Mouse (Mus musculus): ENCODE data around the gene Scn8a. TPM values are rescaled to one million over a fixed set of nuclear protein-coding genes. Genes with fewer than 3 reads are reported as not detected.

Gene Scn8a
- total RNA-seq, 4 experiments from 2014 or later: 0.12 to 0.22 (median 0.20) TPM; not detected in 1

DNA sequence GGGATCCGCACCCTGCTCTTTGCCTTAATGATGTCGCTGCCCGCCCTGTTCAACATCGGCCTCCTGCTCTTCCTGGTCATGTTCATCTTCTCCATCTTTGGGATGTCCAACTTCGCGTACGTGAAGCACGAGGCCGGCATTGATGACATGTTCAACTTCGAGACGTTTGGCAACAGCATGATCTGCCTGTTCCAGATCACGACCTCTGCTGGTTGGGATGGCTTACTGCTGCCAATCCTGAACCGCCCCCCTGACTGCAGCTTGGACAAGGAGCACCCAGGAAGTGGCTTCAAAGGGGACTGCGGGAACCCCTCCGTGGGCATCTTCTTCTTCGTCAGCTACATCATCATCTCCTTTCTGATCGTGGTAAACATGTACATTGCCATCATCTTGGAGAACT, 170.0 kb downstream of the Scn8a start:
- DNase-seq (ENCODE audit: low spot score in 2 of 2): no peak

DNA sequence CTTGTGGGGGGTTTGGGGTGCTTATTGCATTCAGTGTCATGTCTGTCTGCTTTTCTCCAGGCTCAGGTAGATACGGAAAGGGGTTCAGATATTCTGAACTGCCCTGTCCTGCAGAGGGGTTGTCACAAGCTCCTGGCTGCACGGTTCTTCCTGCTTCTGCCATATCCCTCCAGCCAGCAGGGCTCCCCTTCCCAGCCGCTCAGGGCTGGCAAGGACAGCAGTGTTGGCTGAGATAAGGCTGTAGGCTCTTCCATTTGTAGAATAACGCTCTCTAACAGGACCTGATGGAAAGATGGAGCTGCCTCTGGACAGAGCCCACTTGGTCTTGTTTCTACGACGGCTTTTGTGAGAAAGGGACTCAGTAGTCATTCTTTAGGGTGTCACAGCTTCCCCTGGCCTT, 172.3 kb downstream of the Scn8a start:
- no peak for DNase-seq (ENCODE audit: low spot score in 2 of 2)

GRCm38 (mm10) chr15:101042613-101043012, 173.0 kb downstream of the Scn8a start:
- DNase-seq (ENCODE audit: low spot score in 2 of 2): no peak

DNA sequence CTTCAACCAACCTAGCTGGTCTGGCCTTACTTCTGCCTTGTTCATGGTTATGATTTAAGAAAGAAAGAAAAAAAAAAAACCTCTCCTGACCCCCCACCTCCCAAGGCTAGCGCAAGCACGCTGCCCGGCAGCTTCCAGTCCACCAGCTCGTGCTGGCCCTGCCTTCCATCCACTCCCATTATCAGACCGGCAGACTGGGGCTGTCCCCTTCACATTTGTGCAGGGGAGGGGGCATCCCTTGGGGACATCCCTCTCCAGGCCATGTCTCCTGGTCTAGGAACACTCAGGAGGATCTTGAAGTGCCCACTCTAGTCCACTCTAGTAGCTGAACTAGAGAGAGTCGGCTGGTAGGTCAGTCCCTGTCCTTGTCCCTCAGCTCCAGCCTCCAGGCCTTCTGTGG, 174.9 kb downstream of the Scn8a start:
- DNase-seq (ENCODE audit: low spot score in 2 of 2): no peak

DNA sequence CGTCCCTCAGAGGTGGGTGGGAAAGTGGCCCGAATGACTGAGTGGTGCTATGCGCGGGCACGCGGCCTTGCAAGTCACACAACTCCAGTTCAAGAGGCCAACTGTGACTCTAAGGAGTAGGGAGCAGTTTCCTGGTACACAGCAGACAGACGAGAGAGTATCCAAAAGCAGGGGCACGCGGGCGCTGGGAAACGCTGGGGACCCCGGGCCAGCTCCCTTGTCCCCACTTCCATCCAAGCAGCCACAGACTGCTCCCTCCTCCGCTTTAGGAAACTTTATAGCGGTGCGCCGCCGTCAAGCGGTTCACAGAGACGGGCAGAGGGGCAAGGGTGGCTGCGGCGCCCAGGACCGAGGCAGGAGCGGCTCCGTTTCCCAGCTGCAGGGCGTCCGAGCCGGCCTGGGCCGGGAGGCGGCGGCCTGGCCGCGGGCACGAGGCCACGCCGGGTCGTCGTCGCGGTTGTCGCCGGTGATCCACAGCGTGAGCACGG, 176.4 kb downstream of the Scn8a start:
- DNase-seq (ENCODE audit: low spot score in 2 of 2): no peak

- DNase-seq (ENCODE audit: low spot score in 2 of 2): peak in 1 of 2 experiments; percentile 10
These were observed 177.0 kb downstream of the Scn8a start for GRCm38 (mm10) chr15:101046527-101047193.

- no peak for DNase-seq (ENCODE audit: low spot score in 2 of 2)
These were observed 177.5 kb downstream of the Scn8a start, which contains the start of gene Gm47841 for GRCm38 (mm10) chr15:101047194-101047555. Gm47841 (minus strand) TSS chr15:101047397.

- no peak for DNase-seq (ENCODE audit: low spot score in 2 of 2)
These were observed 178.8 kb downstream of the Scn8a start for GRCm38 (mm10) chr15:101048338-101048896.

GRCm38 (mm10) chr15:101051869-101052268, 182.2 kb downstream of the Scn8a start:
- no peak for DNase-seq (ENCODE audit: low spot score in 2 of 2)

DNA sequence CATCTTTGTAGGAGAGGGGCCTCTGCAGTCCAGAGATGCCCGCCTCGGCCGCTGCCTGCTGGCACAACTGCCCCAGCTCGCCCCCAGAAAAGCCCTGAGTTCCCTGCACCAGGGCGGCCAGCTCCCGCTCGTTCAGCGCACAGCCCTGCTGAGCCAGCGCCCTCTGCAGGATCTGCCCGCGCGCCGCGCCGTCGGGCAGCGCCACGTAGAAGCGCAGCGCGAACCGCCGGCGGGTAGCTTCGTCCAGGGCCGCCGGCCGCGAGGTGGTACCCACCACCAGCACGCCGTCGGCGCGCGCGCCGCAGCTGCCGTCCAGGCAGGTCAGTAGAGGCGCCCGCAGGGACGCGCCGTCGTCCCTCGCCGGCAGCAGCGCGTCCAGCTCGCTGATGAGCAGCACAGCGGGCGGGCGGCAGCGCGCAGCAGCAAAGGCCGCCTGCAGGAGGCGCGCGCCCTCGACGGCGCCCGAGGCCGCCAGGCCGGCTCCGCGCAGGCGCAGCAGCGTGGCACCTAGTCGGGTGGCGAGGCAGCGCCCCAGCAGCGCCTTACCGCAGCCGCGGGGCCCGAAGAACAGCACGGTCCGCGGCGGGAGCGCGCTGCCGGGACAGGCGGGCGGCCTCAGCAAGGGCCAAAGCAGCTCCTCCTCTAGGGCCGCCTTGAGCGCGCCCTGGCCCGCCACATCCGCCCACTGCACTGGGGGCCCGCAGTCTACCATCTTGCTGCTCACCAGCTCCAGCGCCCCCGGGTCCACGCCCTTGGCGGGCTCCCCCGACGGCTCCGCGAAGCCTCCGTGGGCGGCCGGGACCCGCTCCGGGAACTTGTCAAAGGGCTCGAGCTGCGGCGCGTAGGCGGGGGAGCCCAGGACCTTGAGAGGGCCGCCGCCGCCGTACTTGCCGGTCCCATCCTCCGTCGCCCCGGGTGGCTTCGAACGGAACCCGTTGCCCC, 183.2 kb downstream of the Scn8a start:
- no peak for DNase-seq (ENCODE audit: low spot score in 2 of 2)

GRCm38 (mm10) chr15:101053832-101054459, 184.3 kb downstream of the Scn8a start:
- DNase-seq (ENCODE audit: low spot score in 2 of 2): no peak

DNA sequence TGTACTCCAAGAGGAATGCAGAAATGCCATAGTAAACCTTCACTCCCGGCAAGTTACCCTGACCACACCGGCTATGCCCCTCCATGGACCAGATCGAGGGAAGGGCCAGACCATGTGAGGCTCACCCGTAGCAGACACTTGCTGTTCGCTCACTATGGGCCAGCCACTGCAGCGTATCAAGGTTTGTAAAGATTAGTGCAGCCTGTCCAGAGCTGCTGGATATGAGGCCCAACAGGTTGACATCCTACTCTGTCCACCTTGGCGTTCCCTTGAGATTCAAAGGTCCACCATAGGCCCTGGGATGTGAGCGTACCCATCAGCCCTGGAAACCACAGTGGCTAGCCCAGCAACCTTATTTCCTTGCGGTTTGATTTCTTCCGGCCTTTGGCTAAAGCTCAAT, 184.9 kb downstream of the Scn8a start:
- no peak for DNase-seq (ENCODE audit: low spot score in 2 of 2)

GRCm38 (mm10) chr15:101056225-101056624, 186.6 kb downstream of the Scn8a start:
- DNase-seq (ENCODE audit: low spot score in 2 of 2): no peak

GRCm38 (mm10) chr15:101059570-101060279, 190.1 kb downstream of the Scn8a start:
- DNase-seq (ENCODE audit: low spot score in 2 of 2): no peak

- DNase-seq (ENCODE audit: low spot score in 2 of 2): no peak
These were observed 190.7 kb downstream of the Scn8a start for GRCm38 (mm10) chr15:101060280-101060852.

DNA sequence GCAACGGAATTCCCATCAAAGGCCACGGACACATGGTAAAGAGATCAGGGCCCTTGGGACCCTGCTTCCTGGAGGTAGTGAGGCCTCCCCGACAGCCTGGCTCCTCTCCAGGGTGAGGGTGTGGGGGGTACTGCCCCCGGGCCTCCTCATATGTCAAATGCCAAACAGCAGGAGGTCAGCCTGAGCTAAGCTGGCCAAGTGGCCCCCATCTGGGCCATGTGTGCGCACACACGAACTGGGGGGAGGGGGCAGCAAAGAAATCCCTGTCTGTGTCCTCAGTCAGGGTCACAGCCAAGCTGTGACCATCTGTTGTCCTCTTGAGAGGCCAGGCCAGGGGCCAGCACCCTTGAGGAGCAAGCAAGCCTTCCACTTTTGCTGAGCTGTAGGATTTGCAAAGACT, 195.4 kb downstream of the Scn8a start:
- no peak for DNase-seq (ENCODE audit: low spot score in 2 of 2)

DNA sequence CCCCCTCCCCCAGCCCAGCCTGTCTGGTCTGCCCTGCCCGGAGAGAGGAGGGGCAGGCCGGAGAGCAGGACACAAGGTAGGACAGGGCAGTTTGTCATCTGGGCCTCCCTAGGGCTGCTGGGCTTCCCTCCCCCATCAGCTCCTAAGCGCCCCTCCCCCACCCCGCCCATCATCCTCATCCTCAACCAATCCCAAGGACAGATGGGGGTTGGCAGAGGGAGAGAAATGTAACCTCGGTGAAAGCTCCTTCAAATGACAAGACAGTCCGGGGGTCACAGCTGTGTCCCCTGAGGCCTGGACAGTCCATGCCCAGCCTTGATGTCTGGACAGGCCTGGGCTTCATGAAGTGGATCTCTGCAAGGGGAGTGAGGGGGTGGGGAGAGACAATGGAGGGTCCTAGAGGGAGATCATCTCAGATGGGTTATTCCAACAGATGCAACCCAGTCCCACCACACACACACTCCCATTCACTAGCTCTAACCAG, 196.7 kb downstream of the Scn8a start:
- no peak for DNase-seq (ENCODE audit: low spot score in 2 of 2)

- no peak for DNase-seq (ENCODE audit: low spot score in 2 of 2)
These were observed 197.4 kb downstream of the Scn8a start for GRCm38 (mm10) chr15:101066920-101067696.

- no peak for DNase-seq (ENCODE audit: low spot score in 2 of 2)
These were observed 198.4 kb downstream of the Scn8a start for GRCm38 (mm10) chr15:101068029-101068428.

GRCm38 (mm10) chr15:101068671-101069070, 199.0 kb downstream of the Scn8a start:
- no peak for DNase-seq (ENCODE audit: low spot score in 2 of 2)
